Mouse (Mus musculus) myocyte (in vitro differentiated cells): Measurements from ENCODE around the gene Rhox3e. TPM values are rescaled to one million over a fixed set of nuclear protein-coding genes. Genes with fewer than 3 reads are reported as not detected.
"Not testable (repeated sequence)": the region's sequence is repeated elsewhere in the genome, so short reads cannot be mapped to it uniquely, and the experiment has no call there.

ENCODE experiments used
- H3K27me3 ChIP-seq: one replicate; pipeline ENCODE4 v1.6.1; 2011; ENCODE audit not compliant: control insufficient read depth, insufficient read depth, insufficient read length
- H3K36me3 ChIP-seq: one replicate; pipeline ENCODE4 v1.6.1; 2011; ENCODE audit not compliant: control insufficient read depth, insufficient read depth
- H3K4me2 ChIP-seq: one replicate; pipeline ENCODE4 v1.6.1; 2011; ENCODE audit warnings: low read depth, control low read depth
- H3K4me3 ChIP-seq: one replicate; pipeline ENCODE4 v1.5.1; 2011; ENCODE audit warnings: mild to moderate bottlenecking, control low read depth, moderate library complexity
- H3K79me2 ChIP-seq: one replicate; pipeline ENCODE4 v1.6.1; 2011; ENCODE audit not compliant: control insufficient read depth, insufficient read depth
- H3ac ChIP-seq: one replicate; pipeline ENCODE4 v1.6.1; 2011; ENCODE audit not compliant: control insufficient read depth, insufficient read length
- polyA plus RNA-seq: library from polyadenylated mRNA; unstranded; fragments of >200 nt; fragmentation: generic; extraction: Trizol; gene quantifications from one replicate; pipeline ENCODE4 v1.2.1, GENCODE M21; 2012; ENCODE audit warnings: missing spikeins

Rhox3e gene
- polyA plus RNA-seq: not detected

- H3ac ChIP-seq, H3K36me3 ChIP-seq, H3K79me2 ChIP-seq, H3K4me2 ChIP-seq, H3K4me3 ChIP-seq, H3K27me3 ChIP-seq: not testable (repeated sequence)
Observed at GRCm38 (mm10) chrX:37541719-37542118, at the start of gene Rhox3e. Rhox3e (plus strand) TSS chrX:37542019.

GRCm38 (mm10) chrX:37514059-37514458 is 27.8 kb upstream of the Rhox3e start, which contains the start of gene Rhox4d:
Rhox4d (plus strand) TSS chrX:37514359.
- H3K27me3 ChIP-seq, H3K4me2 ChIP-seq, H3K4me3 ChIP-seq, H3K79me2 ChIP-seq, H3K36me3 ChIP-seq, H3ac ChIP-seq: not testable (repeated sequence)

- H3K79me2 ChIP-seq: not testable (repeated sequence)
Observed at GRCm38 (mm10) chrX:37530152-37530551, 11.7 kb upstream of the Rhox3e start, which contains the start of gene Rhox2e. Rhox2e (plus strand) TSS chrX:37530452.

GRCm38 (mm10) chrX:37557112-37557511 is 15.3 kb downstream of the Rhox3e start, which contains the start of gene Rhox4e:
Rhox4e (plus strand) TSS chrX:37557412.
- H3K4me3 ChIP-seq, H3K4me2 ChIP-seq, H3K79me2 ChIP-seq, H3ac ChIP-seq, H3K27me3 ChIP-seq, H3K36me3 ChIP-seq: not testable (repeated sequence)

More at GRCm38 (mm10) chrX:37530152-37530551, 11.7 kb upstream of the Rhox3e start, which contains the start of gene Rhox2e:
- not testable (repeated sequence) for H3K4me3 ChIP-seq, H3K36me3 ChIP-seq, H3K27me3 ChIP-seq, H3K4me2 ChIP-seq, H3ac ChIP-seq

GRCm38 (mm10) chrX:37571105-37571504 is 29.3 kb downstream of the Rhox3e start, which contains the start of gene Rhox2f:
Rhox2f (plus strand) TSS chrX:37571405.
- not testable (repeated sequence) for H3K36me3 ChIP-seq, H3K79me2 ChIP-seq, H3ac ChIP-seq, H3K4me3 ChIP-seq, H3K4me2 ChIP-seq, H3K27me3 ChIP-seq

- not testable (repeated sequence) for H3K36me3 ChIP-seq
Observed at GRCm38 (mm10) chrX:37572638-37573037, 30.8 kb downstream of the Rhox3e start.

GRCm38 (mm10) chrX:37580692-37581091 is 38.9 kb downstream of the Rhox3e start, which contains the start of gene Rhox3f:
Rhox3f (plus strand) TSS chrX:37580992.
- not testable (repeated sequence) for H3K36me3 ChIP-seq, H3K4me2 ChIP-seq, H3ac ChIP-seq, H3K27me3 ChIP-seq, H3K79me2 ChIP-seq, H3K4me3 ChIP-seq

More at GRCm38 (mm10) chrX:37572638-37573037, 30.8 kb downstream of the Rhox3e start:
- H3K27me3 ChIP-seq, H3K4me2 ChIP-seq, H3K4me3 ChIP-seq, H3K79me2 ChIP-seq, H3ac ChIP-seq: not testable (repeated sequence)

Other genes with a start within 250 kb of the Rhox3e start
- not detected for gene Rhox3a2, start 162.0 kb upstream of the Rhox3e start, polyA plus RNA-seq
- gene Rhox4a2, start 151.2 kb upstream of the Rhox3e start, polyA plus RNA-seq: not detected
- gene Rhox2b, start 130.0 kb upstream of the Rhox3e start, polyA plus RNA-seq: not detected
- gene Rhox4b, start 109.5 kb upstream of the Rhox3e start, polyA plus RNA-seq: not detected
- not detected for gene Rhox2c, start 88.3 kb upstream of the Rhox3e start, polyA plus RNA-seq
- not detected for gene Rhox3c, start 83.4 kb upstream of the Rhox3e start, polyA plus RNA-seq
- gene Rhox4c, start 61.7 kb upstream of the Rhox3e start, polyA plus RNA-seq: not detected
- gene Rhox2d, start 48.6 kb upstream of the Rhox3e start, polyA plus RNA-seq: not detected
- not detected for gene Rhox4d, start 27.7 kb upstream of the Rhox3e start, polyA plus RNA-seq
- gene Rhox2e, start 11.6 kb upstream of the Rhox3e start, polyA plus RNA-seq: not detected
- gene Rhox4e, start 15.4 kb downstream of the Rhox3e start, polyA plus RNA-seq: not detected
- gene Rhox2f, start 29.4 kb downstream of the Rhox3e start, polyA plus RNA-seq: not detected
- not detected for gene Rhox3f, start 39.0 kb downstream of the Rhox3e start, polyA plus RNA-seq
- gene Rhox4f, start 65.7 kb downstream of the Rhox3e start, polyA plus RNA-seq: not detected
- gene Rhox3g, start 86.6 kb downstream of the Rhox3e start, polyA plus RNA-seq: not detected
- not detected for gene Rhox2g, start 101.5 kb downstream of the Rhox3e start, polyA plus RNA-seq
- gene Rhox4g, start 109.3 kb downstream of the Rhox3e start, polyA plus RNA-seq: not detected
- not detected for gene Rhox3h, start 126.7 kb downstream of the Rhox3e start, polyA plus RNA-seq
- not detected for gene Rhox2h, start 131.3 kb downstream of the Rhox3e start, polyA plus RNA-seq